Mouse (Mus musculus): ENCODE results near the gene Gm14226. TPM values are rescaled to one million over a fixed set of nuclear protein-coding genes. Genes with fewer than 3 reads are reported as not detected.
A peak's percentile ranks its signal among the peaks of the same experiment; 100 is the strongest.

Gm14226 gene
- total and polyA plus RNA-seq, 3 experiments: 0.16 to 0.20 (median 0.16) TPM

DNA sequence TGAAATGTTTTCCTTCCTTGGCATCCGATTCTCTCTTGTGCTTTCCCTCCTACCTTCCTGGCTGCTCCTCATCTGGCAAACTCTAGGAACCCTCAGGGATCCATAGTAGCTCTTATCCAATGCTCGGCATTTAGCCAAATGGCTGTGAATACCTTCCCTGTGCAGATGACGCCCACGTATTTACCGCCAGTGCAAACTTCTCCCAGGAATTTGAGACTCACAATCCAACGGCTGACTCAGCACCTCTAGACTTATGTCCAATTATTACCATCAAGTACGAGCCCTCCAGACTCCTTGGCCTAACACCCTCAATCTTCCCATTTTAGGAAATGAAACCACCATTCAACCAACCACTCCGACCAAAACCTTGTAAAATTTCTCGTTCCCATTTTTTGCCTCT is 53.0 kb downstream of the Gm14226 start:
- peaks cover 6% of the 10 kb centered on the region for H3K4me1 ChIP-seq (ENCODE audit: control insufficient read depth, insufficient read depth, low read length)
- no peaks in the 10 kb centered on the region for H3K36me3 ChIP-seq (ENCODE audit: control insufficient read depth, insufficient read depth, low read length)
- H3K27me3 ChIP-seq (ENCODE audit: control insufficient read depth, insufficient read depth, low read length): no peaks in the 10 kb centered on the region
- TF ChIP-seq EP300 (IDR thresholded peaks at IDR 0.05; ENCODE audit: insufficient read depth, low read depth, low read length): no peak
- no peak for TF ChIP-seq POLR2A (IDR thresholded peaks at IDR 0.05; ENCODE audit: insufficient read depth, low read depth, low read length)
- no peak for TF ChIP-seq CTCF (IDR thresholded peaks at IDR 0.05)
- intact Hi-C loops (cut with DNase I): loop anchor here (5.0 to 10.0 kb wide), 2 partner anchors 61 to 176 kb away; partner anchors contain the start of genes Eif2s2 and Itch
- H3K9ac ChIP-seq (ENCODE audit: low read depth, low read length): no peak overlapping the region
- H3K79me2 ChIP-seq (replicated peaks; ENCODE audit: control insufficient read depth, insufficient read depth, low read length): no peaks in the 10 kb centered on the region
- no peak overlapping the region for H3K4me3 ChIP-seq
- H3K27ac ChIP-seq: no peak overlapping the region
- no peak for DNase-seq
- 62% methylated on average over 9 of the region's 9 CpGs for WGBS

GRCm38 (mm10) chr2:155072353-155073145 is 54.5 kb downstream of the Gm14226 start:
- Histone ChIP-seq H3K27ac (no peak overlapping the region), H3K27me3 (ENCODE audit: control insufficient read depth, insufficient read depth, low read length) (no peaks in the 10 kb centered on the region), H3K79me2 (replicated peaks; ENCODE audit: control insufficient read depth, insufficient read depth, low read length) (no peaks in the 10 kb centered on the region), H3K4me1 (ENCODE audit: control insufficient read depth, insufficient read depth, low read length) (peaks cover 6% of the 10 kb centered on the region), H3K36me3 (ENCODE audit: control insufficient read depth, insufficient read depth, low read length) (no peaks in the 10 kb centered on the region), H3K4me3 (no peak overlapping the region), H3K9ac (ENCODE audit: low read depth, low read length) (no peak overlapping the region)
- WGBS: 90% methylated on average over 8 of the region's 8 CpGs
- intact Hi-C loops (cut with DNase I): loop anchor here (5.0 to 10.0 kb wide), 2 partner anchors 60 to 178 kb away; partner anchors contain the start of genes Eif2s2 and Itch
- no peak for DNase-seq
- no peak for TF ChIP-seq POLR2A (IDR thresholded peaks at IDR 0.05; ENCODE audit: insufficient read depth, low read depth, low read length)
- TF ChIP-seq CTCF (IDR thresholded peaks at IDR 0.05): no peak
- TF ChIP-seq EP300 (IDR thresholded peaks at IDR 0.05; ENCODE audit: insufficient read depth, low read depth, low read length): no peak

GRCm38 (mm10) chr2:155073347-155073746 is 55.3 kb downstream of the Gm14226 start:
- WGBS: 24% methylated on average over 3 of the region's 3 CpGs
- Histone ChIP-seq H3K4me3 (peak overlapping the region; percentile 78), H3K79me2 (replicated peaks; ENCODE audit: control insufficient read depth, insufficient read depth, low read length) (no peaks in the 10 kb centered on the region), H3K27ac (no peak overlapping the region; the same call in 1 of the 2 replicates), H3K36me3 (ENCODE audit: control insufficient read depth, insufficient read depth, low read length) (no peaks in the 10 kb centered on the region), H3K4me1 (ENCODE audit: control insufficient read depth, insufficient read depth, low read length) (peaks cover 6% of the 10 kb centered on the region), H3K27me3 (ENCODE audit: control insufficient read depth, insufficient read depth, low read length) (no peaks in the 10 kb centered on the region), H3K9ac (ENCODE audit: low read depth, low read length) (no peak overlapping the region; the same call in 1 of the 2 replicates)
- TF ChIP-seq CTCF (IDR thresholded peaks at IDR 0.05): no peak
- no peak for TF ChIP-seq POLR2A (IDR thresholded peaks at IDR 0.05; ENCODE audit: insufficient read depth, low read depth, low read length)
- TF ChIP-seq EP300 (IDR thresholded peaks at IDR 0.05; ENCODE audit: insufficient read depth, low read depth, low read length): no peak
- intact Hi-C loops (cut with DNase I): loop anchor here (5.0 to 10.0 kb wide), 2 partner anchors 59 to 179 kb away; partner anchors contain the start of genes Eif2s2 and Itch
- DNase-seq: no peak

DNA sequence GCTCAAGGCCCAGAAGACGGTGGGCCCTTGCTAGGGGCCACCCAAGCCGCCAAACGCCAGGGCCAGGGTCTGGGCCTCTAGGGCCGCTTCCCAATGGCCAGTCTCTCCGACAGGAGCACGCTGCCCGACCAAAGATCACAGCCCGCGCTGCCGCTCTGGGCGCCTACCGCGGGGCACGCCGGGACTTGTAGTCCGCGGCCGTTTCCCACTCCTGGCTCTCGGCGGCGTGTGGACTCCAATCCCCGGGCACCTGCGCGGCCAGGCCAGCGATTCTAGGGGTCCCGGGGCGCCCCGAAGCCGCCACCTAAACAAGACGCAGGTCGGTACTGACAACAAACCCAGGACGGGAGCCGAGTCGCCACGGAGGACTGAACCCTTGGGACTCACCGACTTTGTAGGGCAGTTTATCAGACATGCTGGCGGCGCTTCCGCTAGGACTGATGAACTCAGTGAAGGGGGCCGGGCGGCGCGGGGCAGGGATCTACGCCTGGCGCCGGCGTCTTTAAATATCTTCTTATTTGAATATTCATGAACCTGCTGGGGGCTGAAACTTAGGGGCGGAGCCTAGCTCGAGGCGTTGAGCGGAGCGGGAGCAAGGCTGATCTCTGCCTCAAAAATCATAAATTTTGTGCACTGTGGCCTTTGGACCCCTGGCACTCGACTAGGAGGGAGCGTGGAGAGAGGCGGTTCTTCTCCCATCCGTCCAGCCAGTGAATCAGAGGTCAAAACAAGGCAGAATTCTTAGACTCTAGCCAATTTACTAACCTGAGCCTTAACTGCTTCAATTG is 56.1 kb downstream of the Gm14226 start, which contains the start of gene Ahcy:
Ahcy (minus strand) TSS at position 520 of the 788 bp plus-strand sequence.
- Histone ChIP-seq H3K27ac (peak within 1 kb of the TSS; percentile 76), H3K4me1 (ENCODE audit: control insufficient read depth, insufficient read depth, low read length) (peaks cover 6% of the 10 kb centered on the region), H3K4me3 (peak within 1 kb of the TSS; percentile 78), H3K36me3 (ENCODE audit: control insufficient read depth, insufficient read depth, low read length) (no peaks in the 10 kb centered on the region), H3K79me2 (replicated peaks; ENCODE audit: control insufficient read depth, insufficient read depth, low read length) (no peaks in the 10 kb centered on the region), H3K27me3 (ENCODE audit: control insufficient read depth, insufficient read depth, low read length) (no peaks in the 10 kb centered on the region), H3K9ac (ENCODE audit: low read depth, low read length) (peak within 1 kb of the TSS; percentile 76)
- TF ChIP-seq EP300 (IDR thresholded peaks at IDR 0.05; ENCODE audit: insufficient read depth, low read depth, low read length) (no peak), CTCF (IDR thresholded peaks at IDR 0.05) (0 out of 2 replicates have a peak, but pooled peaks have one; percentile 11), POLR2A (IDR thresholded peaks at IDR 0.05; ENCODE audit: insufficient read depth, low read depth, low read length) (peak; percentile 83)
- DNase-seq: peak; percentile 94
- intact Hi-C loops (cut with DNase I): loop anchor here (2.0 to 10.0 kb wide), 3 partner anchors 25 to 179 kb away; partner anchors contain the start of genes Eif2s2 and Itch
- WGBS: under 1% methylated on average over 56 of the region's 56 CpGs

DNA sequence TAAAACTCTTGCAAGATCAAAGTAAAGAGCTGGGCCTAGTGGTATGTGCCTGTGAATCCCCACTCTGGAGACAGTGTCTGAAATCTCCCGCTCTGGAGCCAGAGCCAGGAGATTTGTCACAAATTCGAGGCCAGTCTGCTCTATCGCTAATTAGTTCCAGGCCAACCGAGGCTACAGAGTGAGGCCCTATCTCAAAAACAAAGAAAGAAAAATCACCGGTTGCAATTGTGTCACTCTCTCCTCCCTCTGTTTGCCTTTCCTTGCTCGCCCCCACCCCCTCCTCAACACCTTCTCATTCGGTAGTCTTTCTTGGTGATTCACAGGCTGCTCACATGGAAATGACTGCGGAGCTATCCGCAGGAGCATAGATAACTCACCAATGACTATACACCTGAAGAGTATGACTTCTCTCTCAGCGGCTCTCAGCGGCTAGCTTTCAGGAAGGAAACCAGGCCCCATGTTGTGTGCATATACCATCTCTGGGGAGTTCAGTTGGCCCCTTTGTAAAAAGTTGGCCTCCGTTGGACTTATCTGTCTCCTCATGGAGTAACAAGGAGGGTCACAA is 56.8 kb downstream of the Gm14226 start:
- no peak for TF ChIP-seq POLR2A (IDR thresholded peaks at IDR 0.05; ENCODE audit: insufficient read depth, low read depth, low read length)
- TF ChIP-seq EP300 (IDR thresholded peaks at IDR 0.05; ENCODE audit: insufficient read depth, low read depth, low read length): no peak
- TF ChIP-seq CTCF (IDR thresholded peaks at IDR 0.05): no peak
- H3K4me1 ChIP-seq (ENCODE audit: control insufficient read depth, insufficient read depth, low read length): peaks cover 6% of the 10 kb centered on the region
- no peaks in the 10 kb centered on the region for H3K79me2 ChIP-seq (replicated peaks; ENCODE audit: control insufficient read depth, insufficient read depth, low read length)
- DNase-seq: no peak
- H3K27me3 ChIP-seq (ENCODE audit: control insufficient read depth, insufficient read depth, low read length): no peaks in the 10 kb centered on the region
- H3K27ac ChIP-seq: peak overlapping the region; percentile 76
- H3K9ac ChIP-seq (ENCODE audit: low read depth, low read length): peak overlapping the region; percentile 58; the same call in 1 of the 2 replicates
- H3K4me3 ChIP-seq: peak overlapping the region; percentile 78
- 30% methylated on average over 12 of the region's 12 CpGs for WGBS
- H3K36me3 ChIP-seq (ENCODE audit: control insufficient read depth, insufficient read depth, low read length): no peaks in the 10 kb centered on the region
- intact Hi-C loops (cut with DNase I): loop anchor here (2.0 to 10.0 kb wide), 3 partner anchors 26 to 180 kb away; partner anchors contain the start of genes Eif2s2 and Itch

Data from heart, adult 2 months (tissue).